Mouse (Mus musculus) forebrain, embryonic 14.5 days (tissue): ENCODE data around the gene Rps25. TPM values are rescaled to one million over a fixed set of nuclear protein-coding genes. Genes with fewer than 3 reads are reported as not detected.

Experiments
- ATAC-seq: fragments of 200-750 bp; cut with Nextera tagmentation; 2 replicates; pipeline ENCODE4 v1.8.0; 2017; ENCODE audit warnings: mild to moderate bottlenecking, moderate library complexity
- DNase-seq: peaks from one replicate; pipeline ENCODE4 v3.0.0-alpha.2; 2015; ENCODE audit warnings: low spot score
- H3K27ac ChIP-seq: fragments of 300-500 bp; sonication (generic); 2 replicates; pipeline ENCODE4 v1.5.1; 2014; ENCODE audit warnings: low read depth, mild to moderate bottlenecking, control low read depth, low read length, moderate library complexity
- H3K27me3 ChIP-seq: fragments of 300-500 bp; sonication (generic); replicated peaks from 2 replicates; pipeline ENCODE4 v1.6.1; 2014; ENCODE audit warnings: low read length, control low read depth, mixed read lengths; ENCODE audit not compliant: control insufficient read depth, insufficient read depth
- H3K36me3 ChIP-seq: fragments of 300-500 bp; sonication (generic); 2 replicates; pipeline ENCODE4 v1.6.1; 2014; ENCODE audit warnings: low read length, control low read depth; ENCODE audit not compliant: control insufficient read depth, insufficient read depth
- H3K4me1 ChIP-seq: fragments of 300-500 bp; sonication (generic); 2 replicates; pipeline ENCODE4 v1.6.1; 2014; ENCODE audit warnings: antibody characterized with exemption, low read length, control low read depth; ENCODE audit not compliant: control insufficient read depth, insufficient read depth
- H3K4me2 ChIP-seq: fragments of 300-500 bp; sonication (generic); 2 replicates; pipeline ENCODE4 v1.6.1; 2014; ENCODE audit warnings: mild to moderate bottlenecking, control low read depth, low read length
- H3K4me3 ChIP-seq: fragments of 300-500 bp; sonication (generic); 2 replicates; pipeline ENCODE4 v1.5.1; 2014; ENCODE audit warnings: low read depth, low read length, control low read depth
- H3K9ac ChIP-seq: fragments of 300-500 bp; sonication (generic); 2 replicates; pipeline ENCODE4 v1.6.1; 2014; ENCODE audit warnings: mild to moderate bottlenecking, low read length, control low read depth, moderate library complexity
- H3K9me3 ChIP-seq: fragments of 300-500 bp; sonication (generic); replicated peaks from 2 replicates; pipeline ENCODE4 v1.6.1; 2016; ENCODE audit warnings: low read length, control low read depth, mixed read lengths; ENCODE audit not compliant: control insufficient read depth
- WGBS: fragments of 180-500 bp; shearing (Covaris S2); extraction: QIAGEN DNeasy Blood & Tissue Kit; methylation state at CpG from one replicate; pipeline ENCODE4 v1.1.7; 2014; 5-methylcytosine and 5-hydroxymethylcytosine counted together
- microRNA-seq: library from miRNA; unstranded; fragments of <30 nt; microRNA quantifications from one replicate; pipeline ENCODE4, GENCODE M21; 2016
- polyA plus RNA-seq: library from polyadenylated mRNA; unstranded; fragments of >200 nt; fragmentation: Nextera tagmentation; extraction: Ambion mirVana; gene quantifications from 2 replicates; pipeline ENCODE4 v1.2.1, GENCODE M21; 2014

Gene Rps25
- polyA plus RNA-seq, 1 experiment from 2014 or later = 1,749 TPM

GRCm38 (mm10) chr9:44457035-44457742 lies 50.2 kb downstream of the Rps25 start:
- Histone ChIP-seq H3K9ac (peak overlapping the region; percentile 44; the same call in 1 of the 2 replicates), H3K9me3 (no peaks in the 10 kb centered on the region), H3K27me3 (no peaks in the 10 kb centered on the region), H3K36me3 (no peaks in the 10 kb centered on the region), H3K4me2 (peak overlapping the region; percentile 42), H3K4me3 (no peak overlapping the region), H3K4me1 (peaks cover 25% of the 10 kb centered on the region), H3K27ac (peak overlapping the region; percentile 91)
- DNase-seq (peak; percentile 99), ATAC-seq (peak; percentile 97)
- WGBS = 2% methylated on average over 11 of the region's 11 CpGs

Small RNAs within 50 kb of the gene (microRNA-seq; reads per million reads assigned to microRNA genes)
- gene Mir7085 = not detected

Other genes with a start within 250 kb of the Rps25 start
- 13.4 and 17.3 TPM in 2 replicates for gene Cbl, start 173.1 kb upstream of the Rps25 start, polyA plus RNA-seq
- gene Ccdc153, start 166.5 kb upstream of the Rps25 start, polyA plus RNA-seq = not detected in 2 replicates
- gene Pdzd3, start 155.7 kb upstream of the Rps25 start, polyA plus RNA-seq = 0.32 and 0.52 TPM in 2 replicates
- 4.6 and 4.8 TPM in 2 replicates for gene Nlrx1, start 138.5 kb upstream of the Rps25 start, polyA plus RNA-seq
- 7.1 and 8.1 TPM in 2 replicates for gene Abcg4, start 118.5 kb upstream of the Rps25 start, polyA plus RNA-seq
- gene Hinfp, start 101.5 kb upstream of the Rps25 start, polyA plus RNA-seq = 18.4 and 24.8 TPM in 2 replicates
- 16.3 and 22.2 TPM in 2 replicates for gene C2cd2l, start 86.9 kb upstream of the Rps25 start, polyA plus RNA-seq
- gene Dpagt1, start 81.1 kb upstream of the Rps25 start, polyA plus RNA-seq = 38.2 and 39.7 TPM in 2 replicates
- gene H2afx, start 72.4 kb upstream of the Rps25 start, polyA plus RNA-seq = 215 and 240 TPM in 2 replicates
- gene Hmbs, start 62.9 kb upstream of the Rps25 start, polyA plus RNA-seq = 68.5 and 74.3 TPM in 2 replicates
- 33.3 and 33.8 TPM in 2 replicates for gene Vps11, start 45.5 kb upstream of the Rps25 start, polyA plus RNA-seq
- gene Hyou1, start 27.6 kb upstream of the Rps25 start, polyA plus RNA-seq = 17.8 and 27.2 TPM in 2 replicates
- gene Slc37a4, start 10.3 kb upstream of the Rps25 start, polyA plus RNA-seq = 39.5 and 42.0 TPM in 2 replicates
- 327 and 347 TPM in 2 replicates for gene Trappc4, start 461 bp downstream of the Rps25 start, polyA plus RNA-seq
- 21.6 and 25.2 TPM in 2 replicates for gene Ccdc84, start 11.4 kb downstream of the Rps25 start, polyA plus RNA-seq
- gene Foxr1, start 34.0 kb downstream of the Rps25 start, polyA plus RNA-seq = not detected in 2 replicates
- gene Upk2, start 47.8 kb downstream of the Rps25 start, polyA plus RNA-seq = not detected in 2 replicates
- gene Bcl9l, start 75.7 kb downstream of the Rps25 start, polyA plus RNA-seq = 9.9 and 13.4 TPM in 2 replicates
- gene Cxcr5, start 154.7 kb downstream of the Rps25 start, polyA plus RNA-seq = 0.07 TPM in 1 of 2 replicates, not detected in the other
- 21.1 and 29.6 TPM in 2 replicates for gene Ddx6, start 197.8 kb downstream of the Rps25 start, polyA plus RNA-seq